Mouse (Mus musculus): Measurements from ENCODE around the gene Armcx4. TPM values are rescaled to one million over a fixed set of nuclear protein-coding genes. Genes with fewer than 3 reads are reported as not detected.

The Armcx4 gene
- polyA plus RNA-seq, 1 experiment from 2014 or later: 7.3 TPM

Other genes starting within 250 kb of the Armcx4 start
- gene Taf7l, start 210.0 kb upstream of the Armcx4 start, polyA plus RNA-seq (2016; fragmentation: Nextera tagmentation; extraction: Ambion mirVana): 0.26 and 0.42 TPM in 2 replicates
- gene Timm8a1, start 144.7 kb upstream of the Armcx4 start, polyA plus RNA-seq (2016; fragmentation: Nextera tagmentation; extraction: Ambion mirVana): 67.8 and 68.1 TPM in 2 replicates
- 0.99 and 1.4 TPM in 2 replicates for gene Btk, start 102.9 kb upstream of the Armcx4 start, polyA plus RNA-seq (2016; fragmentation: Nextera tagmentation; extraction: Ambion mirVana)
- 418 and 426 TPM in 2 replicates for gene Rpl36a, start 100.9 kb upstream of the Armcx4 start, polyA plus RNA-seq (2016; fragmentation: Nextera tagmentation; extraction: Ambion mirVana)
- 4.3 and 5.4 TPM in 2 replicates for gene Gla, start 85.4 kb upstream of the Armcx4 start, polyA plus RNA-seq (2016; fragmentation: Nextera tagmentation; extraction: Ambion mirVana)
- 166 and 176 TPM in 2 replicates for gene Hnrnph2, start 85.3 kb upstream of the Armcx4 start, polyA plus RNA-seq (2016; fragmentation: Nextera tagmentation; extraction: Ambion mirVana)
- gene Armcx1, start 31.4 kb downstream of the Armcx4 start, polyA plus RNA-seq (2016; fragmentation: Nextera tagmentation; extraction: Ambion mirVana): 59.1 and 66.5 TPM in 2 replicates
- 31.0 and 35.9 TPM in 2 replicates for gene Armcx6, start 64.9 kb downstream of the Armcx4 start, polyA plus RNA-seq (2016; fragmentation: Nextera tagmentation; extraction: Ambion mirVana)
- gene Armcx3, start 70.1 kb downstream of the Armcx4 start, polyA plus RNA-seq (2016; fragmentation: Nextera tagmentation; extraction: Ambion mirVana): 60.1 and 63.6 TPM in 2 replicates
- 85.2 and 90.7 TPM in 2 replicates for gene Armcx2, start 122.7 kb downstream of the Armcx4 start, polyA plus RNA-seq (2016; fragmentation: Nextera tagmentation; extraction: Ambion mirVana)